9 mouse cellular contexts compared by ENCODE assay signal in genomic region chr1:36603361-36603760, GRCm38 (mm10). TPM values are rescaled to one million over a fixed set of nuclear protein-coding genes. Genes with fewer than 3 reads are reported as not detected.
A peak's percentile ranks its signal among the peaks of the same experiment; 100 is the strongest.
DNase-seq lines count a peak whose midpoint lies in the region; ATAC-seq and TF ChIP-seq lines count a peak whose summit lies in the region.
"Had no signal": no experiment of that assay in that cellular context is flagged by ENCODE, and none has a peak within 500 bp of the region (broad histone marks: within the 10 kb centered on the region; RNA-seq: fewer than 3 reads in every experiment).

No protein-coding gene starts in this region.

- TF ChIP-seq CTCF in kidney, adult 2 months (conservative IDR thresholded peaks at IDR 0.05; ENCODE audit: insufficient read depth, insufficient read length, low read depth, low read length): no peak

- no peak overlapping the region; the same call in 1 of the 2 replicates for H3K27ac ChIP-seq in kidney, adult 2 months (ENCODE audit: insufficient read depth, low read depth, low read length)
- no peak overlapping the region for H3K27ac ChIP-seq in kidney, embryonic 14.5 days (ENCODE audit: low read depth, low read length)
- 0 out of 2 replicates have a peak overlapping the region, but pooled peaks have one; percentile 12 for H3K27ac ChIP-seq in kidney, embryonic 16.5 days (ENCODE audit: low read length)

- no peaks in the 10 kb centered on the region for H3K9me3 ChIP-seq in kidney, embryonic 14.5 days (ENCODE audit: control insufficient read depth, low read length)
- H3K9me3 ChIP-seq in kidney, embryonic 16.5 days (ENCODE audit: low read length): no peaks in the 10 kb centered on the region

- WGBS in kidney, adult 2 months: 49% methylated on average over 9 of the region's 9 CpGs
- 70% methylated on average over 9 of the region's 9 CpGs for WGBS in kidney, embryonic 14.5 days
- 74% methylated on average over 9 of the region's 9 CpGs for WGBS in kidney, embryonic 16.5 days

- peak; percentile 51 for DNase-seq in kidney, adult 2 months
- peak; percentile 44 to 64 for DNase-seq in frontal cortex, postnatal 14 days (ENCODE audit: low spot score in 2 of 2)
- peak; percentile 59 to 64 for DNase-seq in lung, adult 18-20 months
- DNase-seq in right cerebral cortex, postnatal 36 days (ENCODE audit: low spot score in 2 of 2): peak; percentile 50 to 53
- no peak for DNase-seq in cerebellum, adult 9-11 months

- no peak for TF ChIP-seq POLR2A in kidney, adult 2 months (IDR thresholded peaks at IDR 0.05; ENCODE audit: low read depth, low read length)

- ATAC-seq in kidney, embryonic 14.5 days (ENCODE audit: low FRiP score, low TSS enrichment): no peak
- ATAC-seq in kidney, embryonic 16.5 days (ENCODE audit: low FRiP score, low TSS enrichment): no peak
- ATAC-seq in megakaryocyte, adult 5-6 weeks (ENCODE audit: poor library complexity, severe bottlenecking): no peak
- ATAC-seq: Patski had no signal

- H3K36me3 ChIP-seq in kidney, adult 2 months (ENCODE audit: control insufficient read depth, insufficient read depth, low read length): no peaks in the 10 kb centered on the region
- no peaks in the 10 kb centered on the region for H3K36me3 ChIP-seq in kidney, embryonic 14.5 days (ENCODE audit: control insufficient read depth, insufficient read depth, low read length)
- H3K36me3 ChIP-seq in kidney, embryonic 16.5 days (ENCODE audit: insufficient read depth, low read length): no peaks in the 10 kb centered on the region

- H3K4me2 ChIP-seq in kidney, embryonic 14.5 days (replicated peaks; ENCODE audit: low read depth, low read length): no peak overlapping the region
- no peak overlapping the region for H3K4me2 ChIP-seq in kidney, embryonic 16.5 days (replicated peaks; ENCODE audit: low read depth, low read length)

- no peaks in the 10 kb centered on the region for H3K27me3 ChIP-seq in kidney, adult 2 months (replicated peaks; ENCODE audit: control insufficient read depth, insufficient read depth, low read length)
- no peaks in the 10 kb centered on the region for H3K27me3 ChIP-seq in kidney, embryonic 14.5 days (ENCODE audit: control insufficient read depth, insufficient read depth, low read length)
- H3K27me3 ChIP-seq in kidney, embryonic 16.5 days (ENCODE audit: insufficient read depth, low read length): no peaks in the 10 kb centered on the region

- H3K9ac ChIP-seq in kidney, embryonic 14.5 days (ENCODE audit: low read depth, low read length): no peak overlapping the region
- H3K9ac ChIP-seq in kidney, embryonic 16.5 days (replicated peaks; ENCODE audit: low read length): no peak overlapping the region

- no peaks in the 10 kb centered on the region; the same call in 1 of the 2 replicates for H3K4me1 ChIP-seq in kidney, adult 2 months (ENCODE audit: control insufficient read depth, insufficient read depth, low read length)
- H3K4me1 ChIP-seq in kidney, embryonic 14.5 days (ENCODE audit: control insufficient read depth, insufficient read depth, low read length): no peaks in the 10 kb centered on the region
- H3K4me1 ChIP-seq in kidney, embryonic 16.5 days (ENCODE audit: insufficient read depth, low read length): no peaks in the 10 kb centered on the region; the same call in 1 of the 2 replicates

- no peak overlapping the region for H3K4me3 ChIP-seq in kidney, adult 2 months (ENCODE audit: insufficient read depth, low read depth, low read length)
- no peak overlapping the region for H3K4me3 ChIP-seq in kidney, embryonic 14.5 days (ENCODE audit: low read length)
- no peak overlapping the region for H3K4me3 ChIP-seq in kidney, embryonic 16.5 days (ENCODE audit: low read length)

RNA-seq across cellular contexts. Expression of gene Sema4c, which starts 45.2 kb away (rescaled TPM):
- polyA plus RNA-seq in kidney, adult 2 months (2012; rRNA removed): 8.0 and 9.1 TPM in 2 replicates
- polyA plus RNA-seq in kidney, embryonic 14.5 days (2014; fragmentation: Nextera tagmentation; extraction: Ambion mirVana): 4.8 and 6.0 TPM in 2 replicates
- 21.4 and 21.9 TPM in 2 replicates for polyA plus RNA-seq in kidney, embryonic 16.5 days (2015; fragmentation: Nextera tagmentation; extraction: Ambion mirVana)
- total RNA-seq in megakaryocyte, adult 5-6 weeks (2015): 1.5 and 2.1 TPM in 2 replicates
- total RNA-seq in megakaryocyte, adult 5-6 weeks (2017): 1.8 and 3.6 TPM in 2 replicates

RNA-seq across cellular contexts. Expression of gene Ankrd39, which starts 56.1 kb away (rescaled TPM):
- polyA plus RNA-seq in kidney, adult 2 months (2012; rRNA removed): 16.8 and 22.6 TPM in 2 replicates
- 22.4 and 22.7 TPM in 2 replicates for polyA plus RNA-seq in kidney, embryonic 14.5 days (2014; fragmentation: Nextera tagmentation; extraction: Ambion mirVana)
- 29.2 and 30.0 TPM in 2 replicates for polyA plus RNA-seq in kidney, embryonic 16.5 days (2015; fragmentation: Nextera tagmentation; extraction: Ambion mirVana)
- 3.6 and 4.9 TPM in 2 replicates for total RNA-seq in megakaryocyte, adult 5-6 weeks (2015)
- 2.2 and 2.9 TPM in 2 replicates for total RNA-seq in megakaryocyte, adult 5-6 weeks (2017)
